Comparison of ENCODE assay signal across 12 mouse cellular contexts in the genomic region with DNA sequence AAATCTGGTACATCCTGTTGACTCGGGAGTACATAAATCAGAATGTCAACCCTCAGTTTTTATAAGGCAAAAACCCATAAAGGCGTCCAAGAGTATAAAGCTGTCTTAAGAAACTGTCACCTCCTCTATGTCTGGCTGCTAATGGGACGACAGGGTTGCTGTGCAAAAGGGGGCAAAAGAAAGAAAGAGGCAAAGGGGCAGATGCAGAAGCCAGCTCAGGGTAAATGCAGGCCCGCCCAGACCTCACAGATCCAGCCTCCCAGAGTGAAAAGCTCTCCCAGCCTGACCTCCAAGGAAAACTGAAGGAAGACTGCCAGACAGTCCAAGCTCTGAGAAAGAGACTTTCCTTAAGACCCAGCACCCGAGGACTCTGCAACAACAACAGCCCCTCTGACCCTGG.
DNase-seq lines count a peak whose midpoint lies in the region; ATAC-seq and TF ChIP-seq lines count a peak whose summit lies in the region.
"Had no signal": no experiment of that assay in that cellular context is flagged by ENCODE, and none has a peak within 500 bp of the region (broad histone marks: within the 10 kb centered on the region; RNA-seq: fewer than 3 reads in every experiment).

No protein-coding gene starts in this region.

- H3K4me3 ChIP-seq in heart, embryonic 15.5 days: no peak overlapping the region
- no peak overlapping the region for H3K4me3 ChIP-seq in hindbrain, embryonic 15.5 days
- no peak overlapping the region for H3K4me3 ChIP-seq in limb, embryonic 12.5 days (replicated peaks)
- no peak overlapping the region for H3K4me3 ChIP-seq in thymus, adult 2 months (ENCODE audit: control insufficient read depth, insufficient read depth, low read length)

- no peak for TF ChIP-seq POLR2A in thymus, adult 2 months (IDR thresholded peaks at IDR 0.05; ENCODE audit: control insufficient read depth, extremely low read depth, insufficient read depth, low read length, poor library complexity)

- 0 out of 2 replicates have a peak overlapping the region, but pooled peaks have one; percentile 9 for H3K27ac ChIP-seq in heart, embryonic 15.5 days
- peak overlapping the region; percentile 6; the same call in 1 of the 2 replicates for H3K27ac ChIP-seq in hindbrain, embryonic 15.5 days (replicated peaks)
- H3K27ac ChIP-seq in limb, embryonic 12.5 days: peak overlapping the region; percentile 81
- H3K27ac ChIP-seq in thymus, adult 2 months (ENCODE audit: control insufficient read depth, insufficient read depth, low read length): no peak overlapping the region

- no peaks in the 10 kb centered on the region for H3K36me3 ChIP-seq in heart, embryonic 15.5 days
- no peaks in the 10 kb centered on the region for H3K36me3 ChIP-seq in hindbrain, embryonic 15.5 days
- peaks cover 26% of the 10 kb centered on the region for H3K36me3 ChIP-seq in limb, embryonic 12.5 days
- H3K36me3 ChIP-seq in thymus, adult 2 months (ENCODE audit: control insufficient read depth, insufficient read depth, low read length): no peaks in the 10 kb centered on the region

- H3K4me2 ChIP-seq in heart, embryonic 15.5 days: no peak overlapping the region
- H3K4me2 ChIP-seq in hindbrain, embryonic 15.5 days: no peak overlapping the region
- no peak overlapping the region for H3K4me2 ChIP-seq in limb, embryonic 12.5 days

- H3K9me3 ChIP-seq in heart, embryonic 15.5 days (replicated peaks): no peaks in the 10 kb centered on the region
- no peaks in the 10 kb centered on the region for H3K9me3 ChIP-seq in hindbrain, embryonic 15.5 days
- H3K9me3 ChIP-seq in limb, embryonic 12.5 days: no peaks in the 10 kb centered on the region

- H3K9ac ChIP-seq in heart, embryonic 15.5 days: no peak overlapping the region
- H3K9ac ChIP-seq in hindbrain, embryonic 15.5 days: no peak overlapping the region
- no peak overlapping the region for H3K9ac ChIP-seq in limb, embryonic 12.5 days (replicated peaks)

- no peak for DNase-seq in heart, adult 18-20 months
- peak; percentile 74 for DNase-seq in adipocyte (ENCODE audit: low spot score)
- no peak for DNase-seq in thymus, postnatal 4 days
- DNase-seq in cerebellum, adult 11 months: no peak
- DNase-seq in thymus, adult 2 months: no peak
- DNase-seq: gastrocnemius, postnatal 25 days; heart, postnatal 10 days; retina, postnatal 1 day; thymus, adult 18-20 months had no signal

- 56% methylated on average over 5 of the region's 5 CpGs for WGBS in heart, embryonic 15.5 days
- WGBS in hindbrain, embryonic 15.5 days: 39% methylated on average over 5 of the region's 5 CpGs
- 12% methylated on average over 5 of the region's 5 CpGs for WGBS in limb, embryonic 12.5 days
- 52% methylated on average over 5 of the region's 5 CpGs for WGBS in thymus, adult 2 months

- no peak for TF ChIP-seq CTCF in thymus, adult 2 months (IDR thresholded peaks at IDR 0.05; ENCODE audit: borderline replicate concordance, control insufficient read depth, extremely low read depth, insufficient read depth, low read length, poor library complexity)

- ATAC-seq in heart, embryonic 15.5 days (replicated peaks; ENCODE audit: insufficient number of reproducible peaks, insufficient read depth, low FRiP score, low read depth): no peak
- no peak for ATAC-seq in hindbrain, embryonic 15.5 days (ENCODE audit: low FRiP score, low read depth)
- ATAC-seq in limb, embryonic 12.5 days (ENCODE audit: insufficient number of reproducible peaks, insufficient read depth, low FRiP score, low TSS enrichment, low read depth): no peak

- no peaks in the 10 kb centered on the region for H3K27me3 ChIP-seq in heart, embryonic 15.5 days
- H3K27me3 ChIP-seq in hindbrain, embryonic 15.5 days: no peaks in the 10 kb centered on the region
- no peaks in the 10 kb centered on the region for H3K27me3 ChIP-seq in limb, embryonic 12.5 days
- no peaks in the 10 kb centered on the region for H3K27me3 ChIP-seq in thymus, adult 2 months (ENCODE audit: control insufficient read depth, insufficient read depth, low read length)

- peaks cover 9% of the 10 kb centered on the region; the same call in 1 of the 2 replicates for H3K4me1 ChIP-seq in heart, embryonic 15.5 days (replicated peaks)
- H3K4me1 ChIP-seq in hindbrain, embryonic 15.5 days (replicated peaks): peaks cover 48% of the 10 kb centered on the region
- H3K4me1 ChIP-seq in limb, embryonic 12.5 days (replicated peaks): peaks cover 80% of the 10 kb centered on the region
- no peaks in the 10 kb centered on the region for H3K4me1 ChIP-seq in thymus, adult 2 months (replicated peaks; ENCODE audit: control insufficient read depth, insufficient read depth, low read length)
